Mouse (Mus musculus) heart, adult 2 months (tissue): ENCODE measurements around the gene Chid1. TPM values are rescaled to one million over a fixed set of nuclear protein-coding genes. Genes with fewer than 3 reads are reported as not detected.

Source experiments
- DNase-seq, 2 experiments: peaks; one replicate each; pipeline ENCODE4 v3.0.0; 2021
- H3K27ac ChIP-seq: fragments of 200-600 bp; 2 replicates; pipeline ENCODE4 v1.8.1; 2022
- H3K27me3 ChIP-seq: fragments of 200-500 bp; 2 replicates; pipeline ENCODE4 v1.6.1; 2012; ENCODE audit warnings: mild to moderate bottlenecking, low read length, inconsistent platforms, mixed read lengths; ENCODE audit not compliant: control insufficient read depth, insufficient read depth
- H3K36me3 ChIP-seq: fragments of 200-500 bp; 2 replicates; pipeline ENCODE4 v1.6.1; 2012; ENCODE audit warnings: low read length, inconsistent platforms; ENCODE audit not compliant: control insufficient read depth, insufficient read depth
- H3K4me1 ChIP-seq: fragments of 200-500 bp; 2 replicates; pipeline ENCODE4 v1.6.1; 2011; ENCODE audit warnings: low read length; ENCODE audit not compliant: control insufficient read depth, insufficient read depth
- H3K4me3 ChIP-seq: fragments of 200-600 bp; 2 replicates; pipeline ENCODE4 v1.8.1; 2022
- H3K79me2 ChIP-seq: fragments of 200-500 bp; replicated peaks from 2 replicates; pipeline ENCODE4 v1.6.1; 2012; ENCODE audit warnings: mild to moderate bottlenecking, inconsistent platforms, low read length, moderate library complexity, mixed read lengths; ENCODE audit not compliant: control insufficient read depth, insufficient read depth
- H3K9ac ChIP-seq: fragments of 200-500 bp; 2 replicates; pipeline ENCODE4 v1.6.1; 2012; ENCODE audit warnings: low read depth, mild to moderate bottlenecking, control low read depth, inconsistent platforms, low read length, mixed read lengths
- EP300 ChIP-seq: fragments of 200-500 bp; IDR thresholded peaks from 2 replicates; pipeline ENCODE4 v1.6.1; 2011; ENCODE audit warnings: low read depth, low read length, control low read depth; ENCODE audit not compliant: insufficient read depth
- POLR2A ChIP-seq: fragments of 200-500 bp; IDR thresholded peaks from 2 replicates; pipeline ENCODE4 v1.6.1; 2011; ENCODE audit warnings: mild to moderate bottlenecking, low read depth, low read length, control low read depth; ENCODE audit not compliant: insufficient read depth
- WGBS: fragments of 180-500 bp; shearing (Covaris S2); methylation state at CpG from one replicate; pipeline ENCODE4 v1.1.7; 2018; 5-methylcytosine and 5-hydroxymethylcytosine counted together
- intact Hi-C: fragments of 180-260 bp; cut with DNase I; formaldehyde crosslinking; loops from one replicate; pipeline ENCODE4 v1.15.1; 2025
- polyA plus RNA-seq: library from polyadenylated mRNA; depleted of rRNA; stranded (reverse); fragments of >200 nt; gene quantifications from 2 replicates; pipeline ENCODE4 v1.2.3, GENCODE M21; 2012; rRNA removed
- total RNA-seq, 2 experiments: library from RNA; stranded (reverse); gene quantifications; 2 replicates each; pipeline ENCODE4 v1.2.3; 2021

Gene Chid1
- total and polyA plus RNA-seq, 3 experiments, result 20.2 to 52.7 (median 45.9) TPM

- H3K36me3 ChIP-seq, result peaks cover 7% of the 10 kb centered on the region
- under 1% methylated on average over 25 of the region's 25 CpGs for WGBS
- H3K27me3 ChIP-seq, result no peaks in the 10 kb centered on the region
- peak within 1 kb of the TSS; percentile 19; the same call in 1 of the 2 replicates for H3K9ac ChIP-seq
- no peaks in the 10 kb centered on the region for H3K79me2 ChIP-seq
- intact Hi-C loops, result no loop called here
- H3K4me1 ChIP-seq, result peaks cover 5% of the 10 kb centered on the region
- peak within 1 kb of the TSS; percentile 8; the same call in 1 of the 2 replicates for H3K27ac ChIP-seq
- TF ChIP-seq EP300 (no peak), POLR2A (peak; percentile 60)
- peak; percentile 80 to 83 for DNase-seq
- H3K4me3 ChIP-seq, result peak within 1 kb of the TSS; percentile 45
Observed at GRCm38 (mm10) chr7:141443828-141444237, 95.8 kb downstream of the Chid1 start, which contains the start of gene Pidd1. Pidd1 (minus strand) TSS chr7:141444025.

Other genes with a start within 250 kb of the Chid1 start
- not detected for gene Drd4, start 247.9 kb downstream of the Chid1 start, total RNA-seq
- 0.04 TPM in 1 of 2 replicates, not detected in the other for gene Drd4, start 247.9 kb downstream of the Chid1 start, polyA plus RNA-seq
- gene Deaf1, start 212.2 kb downstream of the Chid1 start, total RNA-seq, result 10 to 100 TPM; 10.8 to 13.5 TPM
- 9.7 and 9.8 TPM in 2 replicates for gene Deaf1, start 212.2 kb downstream of the Chid1 start, polyA plus RNA-seq
- gene Tmem80, start 212.1 kb downstream of the Chid1 start, total RNA-seq, result 10 to 100 TPM; 13.5 to 14.9 TPM
- 28.9 and 34.5 TPM in 2 replicates for gene Tmem80, start 212.1 kb downstream of the Chid1 start, polyA plus RNA-seq
- 1 to 10 TPM; 3.8 to 4.3 TPM for gene Eps8l2, start 201.0 kb downstream of the Chid1 start, total RNA-seq
- 5.8 and 8.9 TPM in 2 replicates for gene Eps8l2, start 201.0 kb downstream of the Chid1 start, polyA plus RNA-seq
- 100 to 1,000 TPM; 110 to 116 TPM for gene Taldo1, start 147.7 kb downstream of the Chid1 start, total RNA-seq
- 132 and 135 TPM in 2 replicates for gene Taldo1, start 147.7 kb downstream of the Chid1 start, polyA plus RNA-seq
- gene Gatd1, start 125.7 kb downstream of the Chid1 start, total RNA-seq, result 10 to 100 TPM; 13.4 to 14.9 TPM
- 23.4 and 29.5 TPM in 2 replicates for gene Gatd1, start 125.7 kb downstream of the Chid1 start, polyA plus RNA-seq
- 1 to 10 TPM; 1.0 to 1.4 TPM for gene Cend1, start 110.4 kb downstream of the Chid1 start, total RNA-seq
- gene Cend1, start 110.4 kb downstream of the Chid1 start, polyA plus RNA-seq, result 1.8 and 2.6 TPM in 2 replicates
- gene Slc25a22, start 102.0 kb downstream of the Chid1 start, total RNA-seq, result 10 to 100 TPM; 55.8 to 72.6 TPM
- 85.8 and 88.9 TPM in 2 replicates for gene Slc25a22, start 102.0 kb downstream of the Chid1 start, polyA plus RNA-seq
- gene Pidd1, start 95.8 kb downstream of the Chid1 start, total RNA-seq, result under 1 TPM; 0.37 to 0.70 TPM
- 1.8 and 2.0 TPM in 2 replicates for gene Pidd1, start 95.8 kb downstream of the Chid1 start, polyA plus RNA-seq
- gene Rplp2, start 92.5 kb downstream of the Chid1 start, total RNA-seq, result 100 to 1,000 TPM; 848 to 928 TPM
- gene Rplp2, start 92.5 kb downstream of the Chid1 start, polyA plus RNA-seq, result 404 and 421 TPM in 2 replicates
- gene Pnpla2, start 84.7 kb downstream of the Chid1 start, total RNA-seq, result 100 to 1,000 TPM; 398 to 572 TPM
- gene Pnpla2, start 84.7 kb downstream of the Chid1 start, polyA plus RNA-seq, result 597 and 669 TPM in 2 replicates
- 10 to 100 TPM; 15.4 to 19.4 TPM for gene Cracr2b, start 78.8 kb downstream of the Chid1 start, total RNA-seq
- 23.8 and 35.0 TPM in 2 replicates for gene Cracr2b, start 78.8 kb downstream of the Chid1 start, polyA plus RNA-seq
- gene Cd151, start 72.5 kb downstream of the Chid1 start, total RNA-seq, result 100 to 1,000 TPM; 272 to 334 TPM
- 395 and 491 TPM in 2 replicates for gene Cd151, start 72.5 kb downstream of the Chid1 start, polyA plus RNA-seq
- 10 to 100 TPM; 71.7 to 82.8 TPM for gene Polr2l, start 64.7 kb downstream of the Chid1 start, total RNA-seq
- 62.6 and 64.4 TPM in 2 replicates for gene Polr2l, start 64.7 kb downstream of the Chid1 start, polyA plus RNA-seq
- 10 to 100 TPM; 17.1 to 40.0 TPM for gene Tspan4, start 64.6 kb downstream of the Chid1 start, total RNA-seq
- gene Tspan4, start 64.6 kb downstream of the Chid1 start, polyA plus RNA-seq, result 61.9 and 77.5 TPM in 2 replicates
- gene Ap2a2, start 22.3 kb upstream of the Chid1 start, total RNA-seq, result 10 to 100 TPM; 55.1 to 58.3 TPM
- 28.5 and 29.9 TPM in 2 replicates for gene Ap2a2, start 22.3 kb upstream of the Chid1 start, polyA plus RNA-seq
- gene Muc6, start 115.5 kb upstream of the Chid1 start, total RNA-seq, result not detected
- gene Muc6, start 115.5 kb upstream of the Chid1 start, polyA plus RNA-seq, result 0.03 TPM in 1 of 2 replicates, not detected in the other
- not detected for gene Muc2, start 150.5 kb upstream of the Chid1 start, total RNA-seq
- 0.25 and 0.38 TPM in 2 replicates for gene Muc2, start 150.5 kb upstream of the Chid1 start, polyA plus RNA-seq
- not detected for gene Muc5ac, start 249.1 kb upstream of the Chid1 start, total RNA-seq
- gene Muc5ac, start 249.1 kb upstream of the Chid1 start, polyA plus RNA-seq, result 0.04 TPM in 1 of 2 replicates, not detected in the other